Mouse (Mus musculus) intestine, embryonic 14.5 days (tissue): ENCODE data around the gene Ckap2l. TPM values are rescaled to one million over a fixed set of nuclear protein-coding genes. Genes with fewer than 3 reads are reported as not detected.

ENCODE experiments used
- ATAC-seq: fragments of 200-750 bp; cut with Nextera tagmentation; replicated peaks from 2 replicates; pipeline ENCODE4 v1.8.0; 2017; ENCODE audit warnings: low read depth, moderate number of reproducible peaks, moderate TSS enrichment, moderate library complexity; ENCODE audit not compliant: low FRiP score, low TSS enrichment
- DNase-seq: peaks from one replicate; pipeline ENCODE4 v3.0.0-alpha.2; 2018; ENCODE audit warnings: low spot score
- H3K27ac ChIP-seq: fragments of 300-500 bp; sonication (generic); 2 replicates; pipeline ENCODE4 v1.5.1; 2014; ENCODE audit warnings: low read depth, mild to moderate bottlenecking, control low read depth
- H3K27me3 ChIP-seq: fragments of 300-500 bp; sonication (generic); replicated peaks from 2 replicates; pipeline ENCODE4 v1.6.1; 2014; ENCODE audit warnings: low read length, control low read depth; ENCODE audit not compliant: control insufficient read depth, insufficient read depth
- H3K36me3 ChIP-seq: fragments of 300-500 bp; sonication (generic); 2 replicates; pipeline ENCODE4 v1.6.1; 2014; ENCODE audit warnings: low read length, control low read depth; ENCODE audit not compliant: control insufficient read depth, insufficient read depth
- H3K4me1 ChIP-seq: fragments of 300-500 bp; sonication (generic); replicated peaks from 2 replicates; pipeline ENCODE4 v1.6.1; 2014; ENCODE audit warnings: low read length, control low read depth, mixed read lengths; ENCODE audit not compliant: control insufficient read depth, insufficient read depth
- H3K4me2 ChIP-seq: fragments of 300-500 bp; sonication (generic); 2 replicates; pipeline ENCODE4 v1.6.1; 2014; ENCODE audit warnings: low read length
- H3K4me3 ChIP-seq: fragments of 300-500 bp; sonication (generic); 2 replicates; pipeline ENCODE4 v1.5.1; 2014; ENCODE audit warnings: low read depth, low read length, control low read depth, mixed read lengths
- H3K9ac ChIP-seq: fragments of 300-500 bp; sonication (generic); 2 replicates; pipeline ENCODE4 v1.6.1; 2014; ENCODE audit warnings: mild to moderate bottlenecking, low read length
- H3K9me3 ChIP-seq: fragments of 300-500 bp; sonication (generic); 2 replicates; pipeline ENCODE4 v1.6.1; 2016; ENCODE audit warnings: low read length, control low read depth; ENCODE audit not compliant: control insufficient read depth
- WGBS: fragments of 180-500 bp; shearing (Covaris S2); extraction: QIAGEN DNeasy Blood & Tissue Kit; methylation state at CpG from one replicate; pipeline ENCODE4 v1.1.7; 2014; 5-methylcytosine and 5-hydroxymethylcytosine counted together
- polyA plus RNA-seq: library from polyadenylated mRNA; unstranded; fragments of >200 nt; fragmentation: Nextera tagmentation; extraction: Ambion mirVana; gene quantifications from 2 replicates; pipeline ENCODE4 v1.2.1, GENCODE M21; 2014

The Ckap2l gene
- polyA plus RNA-seq, 1 experiment from 2014 or later = 48.6 TPM

DNA sequence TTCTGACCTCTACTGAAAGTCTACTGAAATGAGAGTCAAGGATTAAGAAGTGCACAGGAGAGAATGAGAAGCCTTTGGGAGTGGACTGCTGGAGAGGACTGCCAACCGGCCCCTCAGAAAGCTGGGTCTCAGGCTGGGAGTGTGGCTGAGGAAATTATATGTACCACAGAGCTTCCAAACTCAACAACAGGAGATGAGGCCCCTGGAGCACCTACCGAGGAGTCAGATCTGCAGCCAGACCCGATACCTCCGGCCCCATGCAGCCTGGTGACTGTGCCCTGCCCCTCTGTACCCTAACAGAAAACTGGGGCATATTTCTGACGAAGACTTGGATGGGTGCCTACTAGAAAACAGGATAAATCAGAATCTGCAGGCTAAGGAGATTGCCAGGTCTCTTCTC is 23.2 kb downstream of the Ckap2l start:
- Histone ChIP-seq H3K27ac (no peak overlapping the region), H3K36me3 (peaks cover 85% of the 10 kb centered on the region), H3K9ac (no peak overlapping the region), H3K9me3 (no peaks in the 10 kb centered on the region), H3K4me2 (no peak overlapping the region), H3K4me1 (no peaks in the 10 kb centered on the region), H3K4me3 (no peak overlapping the region), H3K27me3 (no peaks in the 10 kb centered on the region)
- DNase-seq = peak; percentile 42
- no peak for ATAC-seq
- 96% methylated on average over 5 of the region's 5 CpGs for WGBS

DNA sequence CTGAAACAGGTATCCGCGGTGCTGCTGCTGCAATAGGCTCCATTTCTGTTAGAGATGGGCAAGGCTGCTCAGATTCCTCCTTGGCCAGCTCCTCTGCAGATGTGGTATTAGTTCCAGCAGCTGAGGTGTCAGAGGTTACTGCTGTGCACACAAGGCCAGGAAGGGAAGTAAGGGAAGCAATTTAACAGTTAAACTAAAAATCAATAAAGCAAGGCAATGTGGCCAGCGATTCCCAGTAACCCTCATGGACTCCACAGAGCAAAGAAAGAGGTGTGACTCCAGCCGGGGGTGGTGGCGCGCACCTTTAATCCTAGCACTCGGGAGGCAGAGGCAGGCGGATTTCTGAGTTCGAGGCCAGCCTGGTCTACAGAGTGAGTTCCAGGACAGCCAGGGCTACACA is 26.4 kb downstream of the Ckap2l start:
- H3K27me3 ChIP-seq = no peaks in the 10 kb centered on the region
- ATAC-seq = no peak
- H3K27ac ChIP-seq = no peak overlapping the region
- H3K4me3 ChIP-seq = no peak overlapping the region
- 84% methylated on average over 9 of the region's 9 CpGs for WGBS
- no peak overlapping the region for H3K9ac ChIP-seq
- H3K9me3 ChIP-seq = no peaks in the 10 kb centered on the region
- H3K4me1 ChIP-seq = no peaks in the 10 kb centered on the region
- peaks cover 80% of the 10 kb centered on the region for H3K36me3 ChIP-seq
- H3K4me2 ChIP-seq = no peak overlapping the region
- peak; percentile 50 for DNase-seq

DNA sequence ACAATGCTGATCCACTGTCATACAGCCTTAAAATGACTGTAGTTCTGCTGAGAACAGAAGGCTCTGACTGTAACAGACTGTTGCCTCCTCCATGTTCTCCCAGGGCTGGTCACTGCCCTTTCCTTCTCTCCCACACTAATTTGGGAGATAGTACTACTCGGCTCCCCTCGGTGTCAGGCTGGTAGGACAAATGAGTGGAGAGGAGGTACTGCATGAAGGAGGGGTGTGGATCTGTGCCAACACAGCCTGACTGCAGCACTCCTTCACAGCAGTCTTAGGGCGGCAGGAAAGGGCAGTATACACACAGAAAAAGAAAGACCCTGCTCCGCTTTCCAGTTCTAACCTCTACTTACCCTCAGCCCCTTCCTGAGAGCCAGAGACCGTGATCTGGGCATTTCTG is 27.0 kb downstream of the Ckap2l start:
- ATAC-seq (no peak), DNase-seq (no peak)
- H3K36me3 ChIP-seq = peaks cover 75% of the 10 kb centered on the region
- H3K4me3 ChIP-seq = no peak overlapping the region
- no peak overlapping the region for H3K27ac ChIP-seq
- 89% methylated on average over 5 of the region's 5 CpGs for WGBS
- no peaks in the 10 kb centered on the region for H3K4me1 ChIP-seq
- H3K9ac ChIP-seq = no peak overlapping the region
- H3K4me2 ChIP-seq = no peak overlapping the region
- no peaks in the 10 kb centered on the region for H3K9me3 ChIP-seq
- H3K27me3 ChIP-seq = no peaks in the 10 kb centered on the region

DNA sequence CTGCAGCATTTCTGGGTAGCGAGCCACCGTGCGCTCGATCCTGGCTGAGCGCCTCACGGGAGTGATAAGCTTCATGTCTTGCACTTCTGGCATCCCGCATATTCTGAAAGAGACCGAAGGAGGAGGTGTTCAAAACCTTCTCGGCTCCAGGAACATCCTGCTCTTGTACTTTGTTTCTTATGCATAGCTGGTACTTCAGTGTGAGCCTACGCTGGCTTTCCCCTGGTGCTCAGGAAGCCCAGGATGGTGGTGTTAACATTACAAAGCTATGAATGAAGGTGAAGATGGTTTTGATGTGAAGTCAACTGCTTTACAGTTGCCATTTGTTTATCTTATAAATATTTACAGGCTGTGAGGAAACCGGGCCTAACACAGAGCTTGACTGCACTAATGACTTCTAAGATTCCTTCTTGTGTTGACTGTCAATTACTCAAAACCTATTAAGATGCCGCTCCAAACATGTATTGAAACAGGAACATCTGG is 27.8 kb downstream of the Ckap2l start:
- Histone ChIP-seq H3K27me3 (no peaks in the 10 kb centered on the region), H3K36me3 (peaks cover 67% of the 10 kb centered on the region), H3K9ac (no peak overlapping the region), H3K9me3 (no peaks in the 10 kb centered on the region), H3K4me1 (no peaks in the 10 kb centered on the region), H3K27ac (no peak overlapping the region), H3K4me3 (no peak overlapping the region), H3K4me2 (no peak overlapping the region)
- ATAC-seq (no peak), DNase-seq (peak; percentile 29)
- 96% methylated on average over 12 of the region's 12 CpGs for WGBS

DNA sequence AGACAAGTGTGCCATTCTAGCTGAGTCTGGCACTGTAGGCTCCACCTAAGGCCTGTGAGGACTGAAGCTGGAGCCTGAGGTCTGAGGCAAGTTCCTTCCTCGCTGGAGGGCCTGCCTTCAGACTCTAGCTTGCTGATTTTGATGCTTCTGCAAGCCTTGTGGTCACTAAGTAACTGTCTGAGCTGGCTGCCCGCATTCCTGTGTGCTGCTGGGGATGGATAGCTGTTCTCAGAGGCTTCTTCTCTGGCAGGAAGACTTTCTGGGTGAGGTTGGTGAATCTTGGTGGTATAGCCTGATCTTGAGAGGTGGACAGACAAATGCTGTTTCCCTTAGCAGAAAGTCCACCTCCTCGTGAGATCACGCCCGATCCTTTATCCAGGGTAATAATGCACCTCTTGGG is 29.3 kb downstream of the Ckap2l start:
- no peak overlapping the region for H3K4me3 ChIP-seq
- ATAC-seq (no peak), DNase-seq (peak; percentile 48)
- peaks cover 56% of the 10 kb centered on the region for H3K36me3 ChIP-seq
- H3K9ac ChIP-seq = no peak overlapping the region
- H3K27ac ChIP-seq = no peak overlapping the region
- no peaks in the 10 kb centered on the region for H3K4me1 ChIP-seq
- no peaks in the 10 kb centered on the region for H3K27me3 ChIP-seq
- no peaks in the 10 kb centered on the region for H3K9me3 ChIP-seq
- WGBS = 98% methylated on average over 5 of the region's 5 CpGs
- H3K4me2 ChIP-seq = no peak overlapping the region

DNA sequence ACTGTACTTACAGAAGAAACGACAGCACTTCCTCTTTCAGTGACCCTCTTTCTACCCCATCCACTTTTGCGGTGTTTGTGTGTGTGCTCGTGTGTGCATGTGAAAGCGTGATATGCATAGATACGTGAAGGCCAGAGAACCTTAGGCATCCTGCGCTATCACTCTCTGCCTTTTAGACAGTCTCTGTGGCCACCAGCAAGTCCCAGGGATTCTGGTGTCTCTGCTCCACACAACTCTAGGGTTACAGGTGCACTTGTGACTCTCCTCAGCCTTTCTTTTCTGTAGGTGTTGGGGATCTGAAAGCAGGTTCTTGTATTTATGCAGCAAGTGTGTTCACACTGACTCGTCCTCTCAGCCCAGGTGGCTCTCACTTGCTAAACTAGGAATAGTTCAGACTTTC is 31.7 kb downstream of the Ckap2l start:
- H3K4me3 ChIP-seq = no peak overlapping the region
- DNase-seq = no peak
- no peaks in the 10 kb centered on the region for H3K9me3 ChIP-seq
- no peak for ATAC-seq
- no peaks in the 10 kb centered on the region for H3K4me1 ChIP-seq
- no peak overlapping the region for H3K27ac ChIP-seq
- 94% methylated on average over 7 of the region's 7 CpGs for WGBS
- H3K36me3 ChIP-seq = peaks cover 34% of the 10 kb centered on the region
- H3K9ac ChIP-seq = no peak overlapping the region
- no peak overlapping the region for H3K4me2 ChIP-seq
- no peaks in the 10 kb centered on the region for H3K27me3 ChIP-seq

DNA sequence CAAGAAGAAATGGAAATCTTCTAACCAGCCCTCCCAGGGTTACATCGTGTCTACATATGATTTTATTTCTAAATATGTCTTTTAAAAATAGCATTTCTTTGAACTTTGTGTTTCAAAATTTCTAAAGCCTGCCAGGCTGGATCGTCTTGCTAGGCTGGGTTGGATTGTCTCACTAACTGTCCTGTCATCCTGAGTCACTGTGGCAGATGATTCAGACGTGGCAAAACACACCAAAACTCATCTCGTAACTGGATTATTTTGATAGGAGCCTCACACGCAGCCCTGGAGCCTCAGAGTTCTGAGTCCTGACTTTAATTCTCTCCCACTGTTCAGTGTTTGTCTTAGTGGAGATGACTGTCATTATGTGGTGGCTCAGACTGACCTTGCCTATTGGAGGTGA is 33.9 kb downstream of the Ckap2l start:
- Histone ChIP-seq H3K27me3 (no peaks in the 10 kb centered on the region), H3K27ac (no peak overlapping the region), H3K4me3 (no peak overlapping the region), H3K9ac (no peak overlapping the region), H3K9me3 (no peaks in the 10 kb centered on the region), H3K36me3 (peaks cover 12% of the 10 kb centered on the region; the same call in 1 of the 2 replicates), H3K4me1 (no peaks in the 10 kb centered on the region), H3K4me2 (no peak overlapping the region)
- ATAC-seq = no peak
- no peak for DNase-seq
- WGBS = 76% methylated on average over 5 of the region's 5 CpGs

DNA sequence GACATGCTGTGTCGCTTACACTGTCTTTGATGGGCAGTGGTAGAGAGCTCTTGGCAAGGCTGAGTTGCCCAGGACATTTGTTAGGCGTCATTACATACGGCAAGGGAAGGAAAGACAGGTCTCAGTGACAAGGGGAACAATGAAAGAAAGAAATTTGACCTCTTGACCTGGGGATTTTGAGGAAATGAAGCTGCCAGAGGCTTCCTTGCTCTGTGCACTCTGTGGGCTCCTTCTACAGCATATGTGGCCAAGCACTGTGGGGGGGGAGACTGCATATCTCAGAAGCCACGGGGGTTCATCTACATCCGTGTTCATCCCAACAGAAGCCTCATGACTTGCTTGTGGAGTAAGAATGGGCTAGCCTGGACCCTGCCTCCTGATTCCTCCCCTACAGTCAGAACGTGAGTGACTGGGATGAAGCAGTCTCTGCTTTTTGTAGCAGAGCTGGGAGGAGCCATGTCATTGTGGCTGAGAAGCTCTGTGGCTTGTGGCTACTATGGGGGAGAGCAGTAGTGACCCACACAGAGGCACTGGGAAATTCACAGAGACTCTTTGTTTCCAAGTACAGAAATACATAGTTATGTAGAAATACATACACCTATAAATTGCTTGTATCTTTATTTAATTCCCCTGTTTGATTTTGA is 35.7 kb downstream of the Ckap2l start:
- no peak for DNase-seq
- Histone ChIP-seq H3K4me3 (no peak overlapping the region), H3K9me3 (no peaks in the 10 kb centered on the region), H3K4me1 (no peaks in the 10 kb centered on the region), H3K4me2 (no peak overlapping the region), H3K9ac (no peak overlapping the region), H3K27ac (no peak overlapping the region), H3K36me3 (no peaks in the 10 kb centered on the region), H3K27me3 (no peaks in the 10 kb centered on the region)
- WGBS = 52% methylated on average over 6 of the region's 6 CpGs
- ATAC-seq = no peak

DNA sequence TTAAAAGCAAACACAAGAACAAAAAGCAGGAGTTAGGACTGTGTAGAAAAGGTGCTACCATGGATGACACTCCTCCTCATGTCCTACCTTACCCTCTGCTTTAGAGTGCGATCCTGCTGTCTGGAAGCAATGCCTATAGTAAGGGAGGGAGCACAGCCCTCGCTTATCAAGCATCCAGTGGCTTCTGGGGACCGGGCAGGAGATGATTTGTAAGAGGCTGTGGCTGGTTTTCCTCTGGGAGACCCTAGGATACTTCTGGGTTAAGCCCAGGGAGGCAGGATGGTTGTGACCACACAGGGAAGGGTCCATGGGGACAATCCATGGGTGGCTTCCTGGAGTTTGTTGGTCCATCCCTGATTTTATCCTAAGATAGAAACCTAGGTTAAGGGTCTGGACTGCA is 36.4 kb downstream of the Ckap2l start:
- Histone ChIP-seq H3K4me3 (no peak overlapping the region), H3K9me3 (no peaks in the 10 kb centered on the region), H3K9ac (no peak overlapping the region), H3K27ac (no peak overlapping the region), H3K27me3 (no peaks in the 10 kb centered on the region), H3K36me3 (no peaks in the 10 kb centered on the region), H3K4me2 (no peak overlapping the region), H3K4me1 (0 out of 2 replicates have a peak, but pooled peaks cover 2% of the 10 kb centered on the region)
- DNase-seq (no peak), ATAC-seq (no peak)
- WGBS = 74% methylated on average over 3 of the region's 3 CpGs
